Mouse (Mus musculus) heart, embryonic 15.5 days (tissue): ENCODE results near the gene Dnase2b. TPM values are rescaled to one million over a fixed set of nuclear protein-coding genes. Genes with fewer than 3 reads are reported as not detected.

Experiments
- ATAC-seq: fragments of 200-750 bp; cut with Nextera tagmentation; replicated peaks from 2 replicates; pipeline ENCODE4 v1.8.0; 2017; ENCODE audit warnings: low read depth, moderate TSS enrichment; ENCODE audit not compliant: insufficient number of reproducible peaks, insufficient read depth, low FRiP score
- H3K27ac ChIP-seq: fragments of 300-500 bp; sonication (generic); 2 replicates; pipeline ENCODE4 v1.5.1; 2015; ENCODE audit warnings: mild to moderate bottlenecking, inconsistent platforms
- H3K27me3 ChIP-seq: fragments of 300-500 bp; sonication (generic); 2 replicates; pipeline ENCODE4 v1.6.1; 2015; ENCODE audit warnings: inconsistent platforms
- H3K36me3 ChIP-seq: fragments of 300-500 bp; sonication (generic); 2 replicates; pipeline ENCODE4 v1.6.1; 2015; ENCODE audit warnings: mild to moderate bottlenecking, inconsistent platforms
- H3K4me1 ChIP-seq: fragments of 300-500 bp; sonication (generic); replicated peaks from 2 replicates; pipeline ENCODE4 v1.6.1; 2015; ENCODE audit warnings: inconsistent platforms
- H3K4me2 ChIP-seq: fragments of 300-500 bp; sonication (generic); 2 replicates; pipeline ENCODE4 v1.6.1; 2015; ENCODE audit warnings: inconsistent platforms, mild to moderate bottlenecking, moderate library complexity
- H3K4me3 ChIP-seq: fragments of 300-500 bp; sonication (generic); 2 replicates; pipeline ENCODE4 v1.5.1; 2015; ENCODE audit warnings: mild to moderate bottlenecking, inconsistent platforms
- H3K9ac ChIP-seq: fragments of 300-500 bp; sonication (generic); 2 replicates; pipeline ENCODE4 v1.6.1; 2015; ENCODE audit warnings: mild to moderate bottlenecking, inconsistent platforms
- H3K9me3 ChIP-seq: fragments of 300-500 bp; sonication (generic); replicated peaks from 2 replicates; pipeline ENCODE4 v1.6.1; 2016; ENCODE audit warnings: inconsistent platforms
- WGBS: fragments of 180-500 bp; shearing (Covaris S2); methylation state at CpG from one replicate; pipeline ENCODE4 v1.1.7; 2015; ENCODE audit warnings: mixed read lengths; 5-methylcytosine and 5-hydroxymethylcytosine counted together
- polyA plus RNA-seq: library from polyadenylated mRNA; unstranded; fragments of >200 nt; fragmentation: Nextera tagmentation; extraction: Ambion mirVana; gene quantifications from 2 replicates; pipeline ENCODE4 v1.2.1, GENCODE M21; 2015

Gene Dnase2b
- polyA plus RNA-seq, 1 experiment from 2014 or later, result not detected

- ATAC-seq, result no peak
- Histone ChIP-seq H3K27ac (no peak overlapping the region), H3K9ac (no peak overlapping the region), H3K4me1 (no peaks in the 10 kb centered on the region), H3K36me3 (no peaks in the 10 kb centered on the region), H3K27me3 (no peaks in the 10 kb centered on the region), H3K9me3 (no peaks in the 10 kb centered on the region), H3K4me3 (no peak overlapping the region), H3K4me2 (no peak overlapping the region)
- 61% methylated on average over 9 of the region's 9 CpGs for WGBS
Observed at GRCm38 (mm10) chr3:146567884-146568530, 47.4 kb downstream of the Dnase2b start.

GRCm38 (mm10) chr3:146567366-146567765 is 48.0 kb downstream of the Dnase2b start:
- Histone ChIP-seq H3K9me3 (no peaks in the 10 kb centered on the region), H3K27me3 (no peaks in the 10 kb centered on the region), H3K4me1 (no peaks in the 10 kb centered on the region), H3K27ac (no peak overlapping the region), H3K4me3 (no peak overlapping the region), H3K9ac (no peak overlapping the region), H3K36me3 (no peaks in the 10 kb centered on the region), H3K4me2 (no peak overlapping the region)
- WGBS, result 62% methylated on average over 7 of the region's 7 CpGs
- no peak for ATAC-seq

- H3K9me3 ChIP-seq, result no peaks in the 10 kb centered on the region
- no peak overlapping the region for H3K9ac ChIP-seq
- 91% methylated on average over 1 of the region's 1 CpGs for WGBS
- no peak overlapping the region for H3K4me3 ChIP-seq
- no peak overlapping the region for H3K27ac ChIP-seq
- H3K4me2 ChIP-seq, result no peak overlapping the region
- no peaks in the 10 kb centered on the region for H3K36me3 ChIP-seq
- ATAC-seq, result no peak
- H3K27me3 ChIP-seq, result no peaks in the 10 kb centered on the region
- H3K4me1 ChIP-seq, result no peaks in the 10 kb centered on the region
Observed at GRCm38 (mm10) chr3:146565065-146565411, 50.4 kb downstream of the Dnase2b start.

- H3K36me3 ChIP-seq, result no peaks in the 10 kb centered on the region
- no peak overlapping the region for H3K27ac ChIP-seq
- H3K4me3 ChIP-seq, result peak overlapping the region; percentile 22; the same call in 1 of the 2 replicates
- no peak overlapping the region for H3K4me2 ChIP-seq
- 36% methylated on average over 14 of the region's 14 CpGs for WGBS
- no peaks in the 10 kb centered on the region for H3K27me3 ChIP-seq
- H3K9me3 ChIP-seq, result no peaks in the 10 kb centered on the region
- H3K4me1 ChIP-seq, result no peaks in the 10 kb centered on the region
- no peak overlapping the region for H3K9ac ChIP-seq
- no peak for ATAC-seq
Observed at GRCm38 (mm10) chr3:146564268-146565064, 50.9 kb downstream of the Dnase2b start.

- H3K4me2 ChIP-seq, result no peak overlapping the region
- no peaks in the 10 kb centered on the region for H3K9me3 ChIP-seq
- H3K4me1 ChIP-seq, result 0 out of 2 replicates have a peak, but pooled peaks cover under 1% of the 10 kb centered on the region
- H3K4me3 ChIP-seq, result no peak overlapping the region
- 83% methylated on average over 7 of the region's 7 CpGs for WGBS
- no peak overlapping the region for H3K9ac ChIP-seq
- ATAC-seq, result no peak
- H3K27ac ChIP-seq, result no peak overlapping the region
- no peaks in the 10 kb centered on the region for H3K27me3 ChIP-seq
- no peaks in the 10 kb centered on the region for H3K36me3 ChIP-seq
Observed at GRCm38 (mm10) chr3:146562936-146563335, 52.5 kb downstream of the Dnase2b start.

- Histone ChIP-seq H3K4me3 (no peak overlapping the region), H3K4me1 (0 out of 2 replicates have a peak, but pooled peaks cover 3% of the 10 kb centered on the region), H3K27ac (no peak overlapping the region), H3K27me3 (no peaks in the 10 kb centered on the region), H3K9ac (no peak overlapping the region), H3K9me3 (no peaks in the 10 kb centered on the region), H3K4me2 (no peak overlapping the region), H3K36me3 (no peaks in the 10 kb centered on the region)
- ATAC-seq, result no peak
- 44% methylated on average over 6 of the region's 6 CpGs for WGBS
Observed at GRCm38 (mm10) chr3:146557507-146557906, 57.9 kb downstream of the Dnase2b start.

- H3K4me2 ChIP-seq, result no peak overlapping the region
- no peaks in the 10 kb centered on the region for H3K36me3 ChIP-seq
- H3K9me3 ChIP-seq, result no peaks in the 10 kb centered on the region
- WGBS, result 88% methylated on average over 1 of the region's 1 CpGs
- no peak for ATAC-seq
- H3K4me3 ChIP-seq, result no peak overlapping the region
- no peaks in the 10 kb centered on the region for H3K27me3 ChIP-seq
- H3K9ac ChIP-seq, result no peak overlapping the region
- H3K4me1 ChIP-seq, result 0 out of 2 replicates have a peak, but pooled peaks cover 3% of the 10 kb centered on the region
- H3K27ac ChIP-seq, result no peak overlapping the region
Observed at GRCm38 (mm10) chr3:146556567-146556966, 58.8 kb downstream of the Dnase2b start.

GRCm38 (mm10) chr3:146554816-146555215 is 60.6 kb downstream of the Dnase2b start:
- no peak overlapping the region for H3K4me3 ChIP-seq
- H3K36me3 ChIP-seq, result no peaks in the 10 kb centered on the region
- ATAC-seq, result no peak
- H3K4me1 ChIP-seq, result 0 out of 2 replicates have a peak, but pooled peaks cover 3% of the 10 kb centered on the region
- no peaks in the 10 kb centered on the region for H3K27me3 ChIP-seq
- H3K9ac ChIP-seq, result no peak overlapping the region
- 81% methylated on average over 7 of the region's 7 CpGs for WGBS
- no peaks in the 10 kb centered on the region for H3K9me3 ChIP-seq
- H3K27ac ChIP-seq, result no peak overlapping the region
- H3K4me2 ChIP-seq, result no peak overlapping the region

GRCm38 (mm10) chr3:146543632-146544031 is 71.8 kb downstream of the Dnase2b start:
- no peak overlapping the region for H3K4me2 ChIP-seq
- ATAC-seq, result no peak
- no peak overlapping the region for H3K27ac ChIP-seq
- 21% methylated on average over 1 of the region's 1 CpGs for WGBS
- no peaks in the 10 kb centered on the region for H3K4me1 ChIP-seq
- H3K36me3 ChIP-seq, result no peaks in the 10 kb centered on the region
- no peaks in the 10 kb centered on the region for H3K9me3 ChIP-seq
- H3K9ac ChIP-seq, result no peak overlapping the region
- H3K4me3 ChIP-seq, result no peak overlapping the region
- no peaks in the 10 kb centered on the region for H3K27me3 ChIP-seq

- no peak overlapping the region for H3K4me2 ChIP-seq
- H3K4me1 ChIP-seq, result no peaks in the 10 kb centered on the region
- no peak for ATAC-seq
- H3K27ac ChIP-seq, result no peak overlapping the region
- no peaks in the 10 kb centered on the region for H3K27me3 ChIP-seq
- 66% methylated on average over 4 of the region's 4 CpGs for WGBS
- no peaks in the 10 kb centered on the region for H3K9me3 ChIP-seq
- H3K9ac ChIP-seq, result no peak overlapping the region
- H3K4me3 ChIP-seq, result no peak overlapping the region
- no peaks in the 10 kb centered on the region for H3K36me3 ChIP-seq
Observed at GRCm38 (mm10) chr3:146540521-146541273, 74.7 kb downstream of the Dnase2b start.

- no peak for ATAC-seq
Observed at GRCm38 (mm10) chr3:146534986-146535385, 80.4 kb downstream of the Dnase2b start.

More at GRCm38 (mm10) chr3:146534986-146535385, 80.4 kb downstream of the Dnase2b start:
- Histone ChIP-seq H3K4me2 (no peak overlapping the region), H3K4me3 (no peak overlapping the region), H3K27me3 (no peaks in the 10 kb centered on the region), H3K4me1 (no peaks in the 10 kb centered on the region), H3K27ac (no peak overlapping the region), H3K9ac (no peak overlapping the region), H3K9me3 (no peaks in the 10 kb centered on the region), H3K36me3 (no peaks in the 10 kb centered on the region)
- 65% methylated on average over 6 of the region's 6 CpGs for WGBS
